Mouse (Mus musculus): ENCODE measurements around the gene Tmem121b. TPM values are rescaled to one million over a fixed set of nuclear protein-coding genes. Genes with fewer than 3 reads are reported as not detected.
A peak's percentile ranks its signal among the peaks of the same experiment; 100 is the strongest.

Gene Tmem121b
- total and polyA plus RNA-seq, 3 experiments, result not detected

DNA sequence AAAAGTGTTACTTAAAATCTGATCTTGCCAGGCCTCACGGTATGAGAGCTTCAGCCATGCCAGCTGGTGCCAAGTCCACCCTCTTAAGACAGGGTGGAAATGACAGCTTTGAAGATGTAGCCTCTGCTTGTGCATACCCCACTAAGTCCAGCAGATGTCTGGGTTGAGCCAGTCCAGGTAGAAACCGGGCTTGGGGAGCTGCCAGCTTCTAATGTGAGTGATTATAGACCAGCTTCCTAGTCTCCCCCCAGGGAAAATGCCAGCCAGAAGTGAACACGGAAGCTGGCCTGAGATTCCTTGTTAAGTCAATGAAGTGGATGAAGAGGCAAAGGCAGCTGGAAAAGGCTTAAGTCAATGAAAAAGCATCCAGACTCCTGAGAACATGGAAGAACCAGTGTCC lies 2.9 kb upstream of the Tmem121b start:
- dilution Hi-C loops (cut with MboI; ENCODE audit: extremely low pct_ligation_motif_present, extremely low pct_unique_long_range_greater_than_20kb, low sequenced_read_pairs), result no loop called here
- TF ChIP-seq RAD21 (IDR thresholded peaks at IDR 0.05; ENCODE audit: low read depth, low read length) (no peak), JUND (conservative IDR thresholded peaks at IDR 0.05; ENCODE audit: low read depth, low read length) (no peak), E2F4 (IDR thresholded peaks at IDR 0.05; ENCODE audit: insufficient replicate concordance, low read depth, low read length) (no peak), CTCF (conservative IDR thresholded peaks at IDR 0.05 in 1 of 2, IDR thresholded peaks at IDR 0.05 in 1 of 2; ENCODE audit: low read depth in 2 of 2, low read length in 2 of 2) (no peak), EP300 (IDR thresholded peaks at IDR 0.05; ENCODE audit: low read length) (no peak), CHD2 (IDR thresholded peaks at IDR 0.05; ENCODE audit: low read length) (no peak), ZKSCAN1 (IDR thresholded peaks at IDR 0.05; ENCODE audit: borderline replicate concordance, low read depth, low read length) (no peak), ZC3H11A (IDR thresholded peaks at IDR 0.05; ENCODE audit: low read depth, low read length) (no peak), PAX5 (IDR thresholded peaks at IDR 0.05; ENCODE audit: low read length) (no peak)
- H3K27ac ChIP-seq (ENCODE audit: insufficient read depth, low read depth), result no peak overlapping the region
- DNase-seq (ENCODE audit: extremely low read depth), result no peak
- H3K27me3 ChIP-seq (replicated peaks), result peaks cover 26% of the 10 kb centered on the region
- no peak overlapping the region for H3K9ac ChIP-seq (ENCODE audit: insufficient read depth, low read depth)
- H3K9me3 ChIP-seq (replicated peaks; ENCODE audit: low read length), result peaks cover 17% of the 10 kb centered on the region
- H3K4me2 ChIP-seq (ENCODE audit: insufficient read depth, low read depth, poor library complexity, severe bottlenecking), result no peak overlapping the region
- no peaks in the 10 kb centered on the region for H3K36me3 ChIP-seq (replicated peaks in 1 of 2; ENCODE audit: control insufficient read depth in 1 of 2, insufficient read depth in 1 of 2, low read length in 1 of 2)
- no peak overlapping the region for H3K4me3 ChIP-seq (replicated peaks in 1 of 3; ENCODE audit: low read depth in 2 of 3, low read length in 2 of 3, poor library complexity in 1 of 3)
- in situ Hi-C loops (cut with MboI; ENCODE audit: low pct_ligation_motif_present, low pct_unique_long_range_greater_than_20kb, low sequenced_read_pairs), result no loop called here
- H3K4me1 ChIP-seq (ENCODE audit: control insufficient read depth in 1 of 2, insufficient read depth in 2 of 2), result no peaks in the 10 kb centered on the region; a peak in 1 of 4 replicates
- H3K79me2 ChIP-seq (replicated peaks; ENCODE audit: control insufficient read depth, extremely low read depth, insufficient read depth, poor library complexity, severe bottlenecking), result no peaks in the 10 kb centered on the region

DNA sequence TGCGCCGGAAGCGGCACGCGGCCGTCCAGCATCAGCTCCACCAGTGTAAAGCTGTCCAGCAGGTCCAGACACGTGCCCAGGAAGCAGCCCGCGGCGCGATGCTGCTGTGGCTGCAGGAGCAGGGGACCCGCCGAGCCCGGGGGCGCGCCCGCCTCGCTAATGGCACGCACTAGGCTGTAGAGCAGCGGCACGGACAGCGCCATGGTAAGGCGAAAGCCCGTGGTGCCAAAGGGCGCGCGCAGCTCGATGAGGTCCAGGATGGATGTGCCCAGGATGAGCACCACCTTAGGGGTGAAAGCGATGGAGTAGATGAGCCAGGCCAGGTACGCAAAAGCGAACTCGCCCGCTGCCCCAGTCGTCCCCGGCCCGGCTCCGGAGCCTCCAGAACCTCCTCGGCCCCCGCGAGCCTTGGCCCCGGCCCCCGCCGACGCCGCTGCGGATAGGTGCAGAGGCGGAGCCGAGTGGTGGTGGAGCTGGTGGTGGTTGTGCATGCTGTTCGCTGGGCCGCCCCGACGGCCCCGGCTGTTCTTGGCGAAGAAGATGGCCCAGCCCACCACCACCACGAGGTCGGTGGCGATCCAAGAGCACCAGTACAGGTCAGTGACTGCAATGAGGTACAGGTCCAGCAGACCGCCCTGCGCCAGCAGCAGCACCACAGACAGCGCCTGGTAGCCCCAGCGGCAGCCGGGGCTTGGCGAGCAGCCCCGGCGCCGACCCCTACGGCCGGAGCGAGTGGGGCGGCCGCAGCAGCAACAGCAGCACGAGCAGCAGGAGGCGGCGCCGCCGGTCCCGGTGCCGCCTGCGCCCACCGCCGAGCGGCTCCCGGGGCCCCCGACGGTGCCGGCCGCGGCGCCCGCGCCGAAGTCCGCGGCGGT lies 871 bp downstream of the Tmem121b start:
- Histone ChIP-seq H3K27ac (ENCODE audit: insufficient read depth, low read depth) (no peak overlapping the region), H3K4me3 (replicated peaks in 1 of 3; ENCODE audit: low read depth in 2 of 3, low read length in 2 of 3, poor library complexity in 1 of 3) (peak overlapping the region in 2 of 3 experiments; percentile 13 to 56), H3K27me3 (replicated peaks) (peaks cover 26% of the 10 kb centered on the region), H3K9ac (ENCODE audit: insufficient read depth, low read depth) (no peak overlapping the region), H3K79me2 (replicated peaks; ENCODE audit: control insufficient read depth, extremely low read depth, insufficient read depth, poor library complexity, severe bottlenecking) (no peaks in the 10 kb centered on the region), H3K4me1 (ENCODE audit: control insufficient read depth in 1 of 2, insufficient read depth in 2 of 2) (peaks cover 0 to 8% of the 10 kb centered on the region in 2 experiments; a peak in 2 of 4 replicates), H3K4me2 (ENCODE audit: insufficient read depth, low read depth, poor library complexity, severe bottlenecking) (peak overlapping the region; percentile 76), H3K9me3 (replicated peaks; ENCODE audit: low read length) (peaks cover 11% of the 10 kb centered on the region), H3K36me3 (replicated peaks in 1 of 2; ENCODE audit: control insufficient read depth in 1 of 2, insufficient read depth in 1 of 2, low read length in 1 of 2) (no peaks in the 10 kb centered on the region)
- in situ Hi-C loops (cut with MboI; ENCODE audit: low pct_ligation_motif_present, low pct_unique_long_range_greater_than_20kb, low sequenced_read_pairs) (no loop called here), dilution Hi-C loops (cut with MboI; ENCODE audit: extremely low pct_ligation_motif_present, extremely low pct_unique_long_range_greater_than_20kb, low sequenced_read_pairs) (no loop called here)
- TF ChIP-seq MAX (IDR thresholded peaks at IDR 0.05; ENCODE audit: low read length) (no peak), E2F4 (IDR thresholded peaks at IDR 0.05; ENCODE audit: insufficient replicate concordance, low read depth, low read length) (no peak), BHLHE40 (IDR thresholded peaks at IDR 0.05; ENCODE audit: low read depth, low read length) (no peak), MXI1 (IDR thresholded peaks at IDR 0.05; ENCODE audit: low read depth, low read length) (no peak), TBP (conservative IDR thresholded peaks at IDR 0.05; ENCODE audit: low read depth, low read length) (no peak), EP300 (IDR thresholded peaks at IDR 0.05; ENCODE audit: low read length) (no peak), ZC3H11A (IDR thresholded peaks at IDR 0.05; ENCODE audit: low read depth, low read length) (no peak), KAT2A (IDR thresholded peaks at IDR 0.05; ENCODE audit: insufficient replicate concordance, low read length) (no peak), POLR2AphosphoS2 (IDR thresholded peaks at IDR 0.05; ENCODE audit: low read depth, low read length) (no peak), MAZ (IDR thresholded peaks at IDR 0.05; ENCODE audit: low read depth, low read length) (no peak), NRF1 (IDR thresholded peaks at IDR 0.05; ENCODE audit: low read depth, low read length) (no peak), ZKSCAN1 (IDR thresholded peaks at IDR 0.05; ENCODE audit: borderline replicate concordance, low read depth, low read length) (no peak), MYC (IDR thresholded peaks at IDR 0.05; ENCODE audit: low read depth, low read length) (no peak), RCOR1 (conservative IDR thresholded peaks at IDR 0.05; ENCODE audit: low read depth, low read length) (no peak), ELF1 (IDR thresholded peaks at IDR 0.05; ENCODE audit: low read depth, low read length) (no peak), POLR2A (IDR thresholded peaks at IDR 0.05; ENCODE audit: low read depth, low read length) (no peak), HCFC1 (IDR thresholded peaks at IDR 0.05; ENCODE audit: low read depth, low read length) (no peak), CHD2 (IDR thresholded peaks at IDR 0.05; ENCODE audit: low read length) (no peak)
- DNase-seq (ENCODE audit: extremely low read depth), result no peak
